Mouse (Mus musculus): Measurements from ENCODE around the gene Gipc3.

GRCm38 (mm10) chr10:81389801-81390677, 47.0 kb upstream of the Gipc3 start:
- no peak for TF ChIP-seq MAFK (IDR thresholded peaks at IDR 0.05; ENCODE audit: insufficient replicate concordance, low read length)
- TF ChIP-seq MAX (IDR thresholded peaks at IDR 0.05; ENCODE audit: low read length) = no peak
- TF ChIP-seq POLR2A (IDR thresholded peaks at IDR 0.05; ENCODE audit: low read depth, low read length) = no peak
- peak; percentile 60 for TF ChIP-seq RAD21 (IDR thresholded peaks at IDR 0.05; ENCODE audit: low read depth, low read length)
- TF ChIP-seq HCFC1 (IDR thresholded peaks at IDR 0.05; ENCODE audit: low read depth, low read length) = no peak
- TF ChIP-seq CTCF (conservative IDR thresholded peaks at IDR 0.05 in 1 of 2, IDR thresholded peaks at IDR 0.05 in 1 of 2; ENCODE audit: low read depth in 2 of 2, low read length in 2 of 2) = peak; percentile 88 to 94
- peak; percentile 34; the same call in 1 of the 2 replicates for TF ChIP-seq POLR2AphosphoS2 (IDR thresholded peaks at IDR 0.05; ENCODE audit: low read depth, low read length)
- no peak for TF ChIP-seq MXI1 (IDR thresholded peaks at IDR 0.05; ENCODE audit: low read depth, low read length)
- no peak for TF ChIP-seq TCF12 (IDR thresholded peaks at IDR 0.05; ENCODE audit: low read depth, low read length)
